Mouse (Mus musculus) Patski (cell line): ENCODE measurements around the gene Plekhh3. TPM values are rescaled to one million over a fixed set of nuclear protein-coding genes. Genes with fewer than 3 reads are reported as not detected.

Experiments used
- ATAC-seq: fragments of 100-300 bp; one replicate; pipeline ENCODE4 v1.8.0; 2021
- CTCF ChIA-PET: fragments of 350-600 bp; sonication (Branson Sonifier 250); formaldehyde crosslinking; loops from one replicate; lab custom pipeline; 2022; ENCODE audit warnings: inconsistent platforms; lab: Charles Lee
- POLR2A ChIA-PET: fragments of 350-600 bp; sonication (Branson Sonifier 250); formaldehyde crosslinking; loops from one replicate; lab custom pipeline; 2022; ENCODE audit warnings: antibody characterized with exemption, inconsistent platforms; lab: Charles Lee
- DNase-seq: peaks from one replicate; pipeline ENCODE4 v3.0.0-alpha.2; 2011; ENCODE audit warnings: low read depth, low spot score
- H3K27me3 ChIP-seq: fragments of 371-371 bp; one replicate; pipeline ENCODE4 v1.5.1; 2021
- CTCF ChIP-seq: fragments of 100-300 bp; IDR thresholded peaks from one replicate; pipeline ENCODE4 v1.5.1; 2021
- in situ Hi-C: fragments of 300-500 bp; cut with MboI; formaldehyde crosslinking; loops from 3 replicates; pipeline ENCODE4 v1.11.1; 2018; ENCODE audit warnings: low pct_unique_long_range_greater_than_20kb, mixed read lengths
- polyA plus RNA-seq: library from polyadenylated mRNA; unstranded; gene quantifications from one replicate; pipeline ENCODE4 v1.2.3, GENCODE M21; 2021

Gene Plekhh3
- polyA plus RNA-seq, 1 experiment from 2014 or later: 33.3 TPM

GRCm38 (mm10) chr11:101194643-101195042, 23.5 kb upstream of the Plekhh3 start:
- ATAC-seq (no peak), DNase-seq (no peak)
- no peaks in the 10 kb centered on the region for H3K27me3 ChIP-seq
- ChIA-PET CTCF (interaction anchor here (1.8 kb wide), 1 partner anchor 9 kb away, joined by 7 read pairs; no protein-coding TSS in a partner anchor), POLR2A (no interaction called here)
- TF ChIP-seq CTCF: no peak
- in situ Hi-C loops: no loop called here

GRCm38 (mm10) chr11:101194137-101194536, 23.0 kb upstream of the Plekhh3 start:
- DNase-seq (no peak), ATAC-seq (no peak)
- H3K27me3 ChIP-seq: no peaks in the 10 kb centered on the region
- POLR2A ChIA-PET: no interaction called here
- CTCF ChIA-PET: interaction anchor here (1.1 to 1.8 kb wide), 2 partner anchors 9 to 108 kb away, joined by 3 to 7 read pairs; partner anchors contain the start of gene Becn1
- TF ChIP-seq CTCF: no peak
- in situ Hi-C loops: no loop called here

GRCm38 (mm10) chr11:101193076-101193475, 21.9 kb upstream of the Plekhh3 start:
- CTCF ChIA-PET: interaction anchor here (1.1 to 1.8 kb wide), 2 partner anchors 11 to 109 kb away, joined by 3 to 7 read pairs; partner anchors contain the start of gene Becn1
- in situ Hi-C loops: no loop called here
- H3K27me3 ChIP-seq: no peaks in the 10 kb centered on the region
- POLR2A ChIA-PET: no interaction called here
- DNase-seq (no peak), ATAC-seq (no peak)
- TF ChIP-seq CTCF: no peak

- in situ Hi-C loops: no loop called here
- POLR2A ChIA-PET: interaction anchor here (1.8 kb wide), 1 partner anchor 15 kb away, joined by 7 read pairs; no protein-coding TSS in a partner anchor
- no peaks in the 10 kb centered on the region for H3K27me3 ChIP-seq
- CTCF ChIA-PET: interaction anchor here (1.3 to 2.8 kb wide), 2 partner anchors 8 to 90 kb away, joined by 3 to 18 read pairs; no protein-coding TSS in a partner anchor
- no peak for TF ChIP-seq CTCF
- no peak for ATAC-seq
- DNase-seq: no peak
Measured at GRCm38 (mm10) chr11:101192646-101193045, 21.5 kb upstream of the Plekhh3 start.

- TF ChIP-seq CTCF: no peak
- no peaks in the 10 kb centered on the region for H3K27me3 ChIP-seq
- CTCF ChIA-PET: interaction anchor here (1.2 to 2.8 kb wide), 4 partner anchors 9 to 110 kb away, joined by 3 to 18 read pairs (median 4); partner anchors contain the start of gene Becn1
- ATAC-seq (no peak), DNase-seq (no peak)
- in situ Hi-C loops: no loop called here
- POLR2A ChIA-PET: interaction anchor here (1.8 kb wide), 1 partner anchor 15 kb away, joined by 7 read pairs; no protein-coding TSS in a partner anchor
Measured at GRCm38 (mm10) chr11:101191919-101192470, 20.8 kb upstream of the Plekhh3 start.

GRCm38 (mm10) chr11:101190913-101191907, 20.1 kb upstream of the Plekhh3 start:
- no peaks in the 10 kb centered on the region for H3K27me3 ChIP-seq
- ATAC-seq: no peak
- DNase-seq: no peak
- in situ Hi-C loops: no loop called here
- CTCF ChIA-PET: interaction anchor here (1.2 to 2.8 kb wide), 7 partner anchors 9 to 111 kb away, joined by 3 to 18 read pairs (median 4); partner anchors contain the start of gene Becn1
- TF ChIP-seq CTCF: no peak
- POLR2A ChIA-PET: interaction anchor here (1.0 to 1.8 kb wide), 2 partner anchors 14 to 55 kb away, joined by 3 to 7 read pairs; partner anchors contain the start of gene Ramp2

- no peaks in the 10 kb centered on the region for H3K27me3 ChIP-seq
- no peak for TF ChIP-seq CTCF
- no peak for ATAC-seq
- no peak for DNase-seq
- in situ Hi-C loops: no loop called here
- ChIA-PET CTCF (interaction anchor here (1.2 to 2.8 kb wide), 5 partner anchors 9 to 17 kb away, joined by 3 to 18 read pairs (median 7); no protein-coding TSS in a partner anchor), POLR2A (interaction anchor here (1.0 to 1.8 kb wide), 2 partner anchors 13 to 56 kb away, joined by 3 to 7 read pairs; partner anchors contain the start of gene Ramp2)
Measured at GRCm38 (mm10) chr11:101190181-101190912, 19.2 kb upstream of the Plekhh3 start.

GRCm38 (mm10) chr11:101189495-101190180, 18.5 kb upstream of the Plekhh3 start:
- ChIA-PET POLR2A (interaction anchor here (1.0 kb wide), 1 partner anchor 57 kb away, joined by 3 read pairs; the partner anchor contains the start of gene Ramp2), CTCF (interaction anchor here (1.4 to 2.8 kb wide), 4 partner anchors 11 to 18 kb away, joined by 3 to 18 read pairs (median 8); no protein-coding TSS in a partner anchor)
- DNase-seq (no peak), ATAC-seq (no peak)
- in situ Hi-C loops: no loop called here
- H3K27me3 ChIP-seq: no peaks in the 10 kb centered on the region
- TF ChIP-seq CTCF: no peak
